In the genomic region with DNA sequence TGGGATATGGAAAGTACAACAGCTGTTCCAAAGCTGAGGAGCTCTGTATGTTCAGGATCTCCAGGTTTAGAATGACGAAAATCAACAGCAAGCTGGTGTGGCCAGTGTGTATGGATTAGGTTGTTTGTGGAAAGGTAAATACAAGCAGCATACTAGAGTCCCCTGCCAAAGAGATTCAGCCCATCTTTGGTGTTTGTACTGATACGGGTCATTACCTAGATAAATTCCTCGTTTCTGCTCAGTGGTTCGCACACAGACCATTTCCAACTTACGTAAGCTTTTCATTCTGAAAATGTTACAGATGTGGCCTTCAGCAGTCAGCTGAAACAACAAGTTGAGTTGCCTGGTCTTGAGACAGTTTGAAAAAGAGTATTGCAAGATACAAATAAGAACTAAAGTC, we compare ENCODE assay signal across 18 mouse cellular contexts.
"Had no signal": no experiment of that assay in that cellular context is flagged by ENCODE, and none has a peak within 500 bp of the region (broad histone marks: within the 10 kb centered on the region; RNA-seq: fewer than 3 reads in every experiment).

No protein-coding gene starts in this region.

- H3K9ac ChIP-seq: intestine, embryonic 15.5 days; limb, embryonic 12.5 days; limb, embryonic 15.5 days; liver, embryonic 14.5 days; liver, postnatal 0 days; lung, embryonic 14.5 days; midbrain, embryonic 13.5 days; stomach, embryonic 15.5 days had no signal

- H3K9me3 ChIP-seq: intestine, embryonic 15.5 days; limb, embryonic 12.5 days; limb, embryonic 15.5 days; midbrain, embryonic 10.5 days; midbrain, embryonic 13.5 days; stomach, embryonic 15.5 days had no signal

- H3K4me2 ChIP-seq: intestine, embryonic 15.5 days; limb, embryonic 12.5 days; limb, embryonic 15.5 days; liver, embryonic 11.5 days; lung, embryonic 14.5 days; midbrain, embryonic 13.5 days; stomach, embryonic 15.5 days had no signal

- H3K27me3 ChIP-seq: intestine, embryonic 15.5 days; limb, embryonic 12.5 days; limb, embryonic 15.5 days; midbrain, embryonic 13.5 days; stomach, embryonic 15.5 days had no signal

- ATAC-seq: intestine, embryonic 15.5 days; liver, postnatal 0 days; lung, postnatal 0 days; midbrain, embryonic 13.5 days; midbrain, embryonic 16.5 days had no signal

- DNase-seq: left cerebral cortex, postnatal 4 days; liver, postnatal 0 days; lung, embryonic 14.5 days; right cerebral cortex, postnatal 14 days; right cerebral cortex, postnatal 4 days; thymus, postnatal 25 days had no signal

- H3K4me3 ChIP-seq: intestine, embryonic 15.5 days; limb, embryonic 12.5 days; limb, embryonic 15.5 days; midbrain, embryonic 10.5 days; midbrain, embryonic 13.5 days; myocyte; stomach, embryonic 15.5 days had no signal

- H3K27ac ChIP-seq: intestine, embryonic 15.5 days; limb, embryonic 12.5 days; limb, embryonic 15.5 days; liver, embryonic 14.5 days; macrophage; midbrain, embryonic 10.5 days; midbrain, embryonic 13.5 days; stomach, embryonic 15.5 days had no signal

- H3K36me3 ChIP-seq: intestine, embryonic 15.5 days; limb, embryonic 12.5 days; limb, embryonic 15.5 days; midbrain, embryonic 10.5 days; midbrain, embryonic 13.5 days; stomach, embryonic 15.5 days had no signal

- H3K4me1 ChIP-seq: intestine, embryonic 15.5 days; limb, embryonic 12.5 days; limb, embryonic 15.5 days; midbrain, embryonic 10.5 days; midbrain, embryonic 13.5 days; stomach, embryonic 15.5 days had no signal
